Mouse (Mus musculus) limb, embryonic 15.5 days (tissue): ENCODE data around the gene Rps27rt. TPM values are rescaled to one million over a fixed set of nuclear protein-coding genes. Genes with fewer than 3 reads are reported as not detected.
A peak's percentile ranks its signal among the peaks of the same experiment; 100 is the strongest.
"Not testable (repeated sequence)": the region's sequence is repeated elsewhere in the genome, so short reads cannot be mapped to it uniquely, and the experiment has no call there.

Experiments
- ATAC-seq: fragments of 200-750 bp; cut with Nextera tagmentation; 2 replicates; pipeline ENCODE4 v1.8.0; 2017; ENCODE audit warnings: low read depth, moderate TSS enrichment; ENCODE audit not compliant: insufficient number of reproducible peaks, low FRiP score, low TSS enrichment
- H3K27ac ChIP-seq: fragments of 300-500 bp; sonication (generic); 2 replicates; pipeline ENCODE4 v1.5.1; 2015; ENCODE audit warnings: moderate library complexity, mild to moderate bottlenecking, inconsistent platforms
- H3K27me3 ChIP-seq: fragments of 300-500 bp; sonication (generic); 2 replicates; pipeline ENCODE4 v1.6.1; 2015; ENCODE audit warnings: inconsistent platforms
- H3K36me3 ChIP-seq: fragments of 300-500 bp; sonication (generic); 2 replicates; pipeline ENCODE4 v1.6.1; 2015; ENCODE audit warnings: inconsistent platforms
- H3K4me1 ChIP-seq: fragments of 300-500 bp; sonication (generic); 2 replicates; pipeline ENCODE4 v1.6.1; 2015; ENCODE audit warnings: inconsistent platforms
- H3K4me2 ChIP-seq: fragments of 300-500 bp; sonication (generic); 2 replicates; pipeline ENCODE4 v1.6.1; 2015; ENCODE audit warnings: mild to moderate bottlenecking, inconsistent platforms
- H3K4me3 ChIP-seq: fragments of 300-500 bp; sonication (generic); 2 replicates; pipeline ENCODE4 v1.5.1; 2015; ENCODE audit warnings: mild to moderate bottlenecking, inconsistent platforms
- H3K9ac ChIP-seq: fragments of 300-500 bp; sonication (generic); 2 replicates; pipeline ENCODE4 v1.6.1; 2015; ENCODE audit warnings: inconsistent platforms
- H3K9me3 ChIP-seq: fragments of 300-500 bp; sonication (generic); 2 replicates; pipeline ENCODE4 v1.6.1; 2016; ENCODE audit warnings: inconsistent platforms
- WGBS: fragments of 180-500 bp; shearing (Covaris S2); methylation state at CpG from one replicate; pipeline ENCODE4 v1.1.7; 2015; 5-methylcytosine and 5-hydroxymethylcytosine counted together
- polyA plus RNA-seq: library from polyadenylated mRNA; unstranded; fragments of >200 nt; fragmentation: Nextera tagmentation; extraction: Ambion mirVana; gene quantifications from 2 replicates; pipeline ENCODE4 v1.2.1, GENCODE M21; 2015

Rps27rt gene
- polyA plus RNA-seq, 1 experiment from 2014 or later = 461 TPM

GRCm38 (mm10) chr9:114978281-114979111 lies 4.0 kb downstream of the Rps27rt start, which contains the start of gene Osbpl10:
Osbpl10 (plus strand) TSS chr9:114978569.
- Histone ChIP-seq H3K9ac (peak within 1 kb of the TSS; percentile 76), H3K36me3 (no peaks in the 10 kb centered on the region), H3K27ac (peak within 1 kb of the TSS; percentile 84), H3K4me2 (peak within 1 kb of the TSS; percentile 91), H3K9me3 (no peaks in the 10 kb centered on the region), H3K4me1 (peaks cover 23% of the 10 kb centered on the region), H3K4me3 (peak within 1 kb of the TSS; percentile 80), H3K27me3 (no peaks in the 10 kb centered on the region)
- peak; percentile 80 for ATAC-seq
- under 1% methylated on average over 52 of the region's 86 CpGs for WGBS

DNA sequence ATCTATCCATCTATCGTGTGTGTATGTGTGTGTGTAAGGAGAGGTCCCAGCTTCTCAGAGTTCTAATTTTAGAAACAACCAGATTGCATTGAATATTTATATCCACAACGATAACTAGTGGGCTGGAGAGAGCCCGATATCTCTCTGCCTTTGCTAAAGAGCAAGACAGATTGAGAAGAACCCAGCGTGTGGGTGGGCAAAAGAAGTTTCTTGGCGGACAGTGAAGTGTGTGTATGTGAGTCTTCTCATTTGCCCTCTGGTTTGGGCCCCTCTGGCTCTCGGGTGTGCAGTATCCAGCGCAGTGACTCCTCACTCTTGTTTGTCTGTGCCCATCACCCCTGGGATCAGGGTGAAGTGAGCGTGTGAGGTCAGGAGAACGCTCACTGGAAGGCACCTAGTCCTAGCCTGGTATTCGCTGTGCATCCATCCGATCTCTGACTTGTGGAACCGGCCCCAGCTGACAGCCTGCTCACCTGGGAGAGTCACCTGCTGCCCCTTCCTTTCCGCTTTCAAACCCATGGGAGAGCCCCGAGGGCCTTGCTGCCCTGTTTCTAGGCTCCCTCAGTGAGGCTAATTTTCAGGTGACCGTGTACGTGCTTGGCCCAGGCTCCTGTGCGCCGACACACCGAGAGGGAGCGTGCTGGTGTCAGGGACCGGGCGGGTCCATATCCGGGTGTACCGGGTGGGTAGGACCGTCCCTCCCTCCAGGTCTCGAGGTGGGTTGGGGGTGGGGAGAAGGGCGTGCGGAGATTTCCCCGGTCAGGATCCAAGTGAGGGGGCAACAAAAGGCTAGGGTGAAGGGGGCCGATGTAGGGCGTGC lies 4.9 kb downstream of the Rps27rt start:
- no peaks in the 10 kb centered on the region for H3K27me3 ChIP-seq
- peak overlapping the region; percentile 84; the same call in 1 of the 2 replicates for H3K27ac ChIP-seq
- no peaks in the 10 kb centered on the region for H3K36me3 ChIP-seq
- peak; percentile 52 for ATAC-seq
- H3K9me3 ChIP-seq = no peaks in the 10 kb centered on the region
- peak overlapping the region; percentile 80 for H3K4me3 ChIP-seq
- peaks cover 21% of the 10 kb centered on the region for H3K4me1 ChIP-seq
- peak overlapping the region; percentile 76 for H3K9ac ChIP-seq
- H3K4me2 ChIP-seq = peak overlapping the region; percentile 91
- WGBS = 11% methylated on average over 31 of the region's 31 CpGs

- H3K4me3 ChIP-seq, H3K9ac ChIP-seq, H3K4me2 ChIP-seq, H3K4me1 ChIP-seq, H3K27ac ChIP-seq, ATAC-seq, H3K9me3 ChIP-seq, H3K36me3 ChIP-seq, H3K27me3 ChIP-seq: not testable (repeated sequence)
- WGBS = 77% methylated on average over 7 of the region's 7 CpGs
These were observed 16.3 kb downstream of the Rps27rt start for GRCm38 (mm10) chr9:114966286-114966685.

GRCm38 (mm10) chr9:114964093-114964492 lies 18.4 kb downstream of the Rps27rt start:
- WGBS = 57% methylated on average over 3 of the region's 3 CpGs

DNA sequence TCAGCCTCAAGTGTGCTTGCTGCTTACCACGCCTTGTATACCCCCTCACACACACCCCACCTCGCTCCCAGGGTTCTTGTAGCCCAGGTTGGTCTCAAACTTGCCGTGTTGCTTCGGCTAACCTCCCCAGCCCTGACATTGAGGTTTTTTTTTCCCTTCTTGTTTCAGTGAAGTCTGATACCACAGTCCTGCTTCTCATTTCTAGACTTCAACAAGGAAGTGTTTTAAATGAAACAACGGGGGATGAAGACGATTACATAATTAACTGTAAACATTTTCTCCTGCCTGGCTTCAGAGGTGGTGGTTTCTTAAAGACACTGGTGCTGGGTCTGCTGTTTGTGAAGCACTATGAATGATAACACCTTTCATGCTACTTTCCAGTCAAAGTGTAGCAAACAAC lies 21.7 kb downstream of the Rps27rt start:
- Histone ChIP-seq H3K9ac (no peak overlapping the region), H3K4me2 (no peak overlapping the region), H3K36me3 (no peaks in the 10 kb centered on the region), H3K4me1 (no peaks in the 10 kb centered on the region), H3K27ac (no peak overlapping the region), H3K27me3 (no peaks in the 10 kb centered on the region), H3K9me3 (no peaks in the 10 kb centered on the region), H3K4me3 (no peak overlapping the region)
- no peak for ATAC-seq
- 73% methylated on average over 6 of the region's 6 CpGs for WGBS

More at GRCm38 (mm10) chr9:114964093-114964492, 18.4 kb downstream of the Rps27rt start:
- H3K9me3 ChIP-seq = no peaks in the 10 kb centered on the region
- H3K27ac ChIP-seq = no peak overlapping the region
- H3K36me3 ChIP-seq = no peaks in the 10 kb centered on the region
- H3K4me2 ChIP-seq = no peak overlapping the region
- no peak for ATAC-seq
- H3K4me1 ChIP-seq = no peaks in the 10 kb centered on the region
- H3K4me3 ChIP-seq = no peak overlapping the region
- no peaks in the 10 kb centered on the region for H3K27me3 ChIP-seq
- H3K9ac ChIP-seq = no peak overlapping the region

GRCm38 (mm10) chr9:114960043-114960789 lies 22.3 kb downstream of the Rps27rt start:
- Histone ChIP-seq H3K4me1 (no peaks in the 10 kb centered on the region), H3K9ac (no peak overlapping the region), H3K36me3 (no peaks in the 10 kb centered on the region), H3K27me3 (no peaks in the 10 kb centered on the region), H3K9me3 (no peaks in the 10 kb centered on the region), H3K4me2 (no peak overlapping the region), H3K27ac (no peak overlapping the region), H3K4me3 (no peak overlapping the region)
- ATAC-seq = no peak
- 59% methylated on average over 4 of the region's 4 CpGs for WGBS

DNA sequence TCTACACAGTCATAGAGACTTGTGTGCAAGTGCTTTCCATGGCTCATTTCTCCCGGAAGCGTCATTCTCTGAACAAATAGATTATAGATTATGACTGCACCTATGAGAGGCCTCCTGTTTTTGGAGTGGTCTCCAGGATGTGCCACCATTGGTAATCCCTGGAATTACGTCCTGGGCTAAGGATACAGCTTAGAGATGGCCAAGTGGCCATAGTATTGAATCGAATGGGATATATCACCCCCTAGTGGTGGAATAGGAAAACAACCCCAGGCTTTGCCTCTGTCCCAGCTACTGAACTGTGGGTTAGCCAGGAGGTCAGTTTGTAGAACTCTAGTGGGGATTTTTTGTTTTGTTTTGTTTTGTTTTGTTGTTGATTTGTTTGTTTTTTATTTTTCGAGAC lies 25.6 kb downstream of the Rps27rt start:
- no peak for ATAC-seq
- Histone ChIP-seq H3K4me1 (no peaks in the 10 kb centered on the region), H3K36me3 (no peaks in the 10 kb centered on the region), H3K4me3 (no peak overlapping the region), H3K9me3 (no peaks in the 10 kb centered on the region), H3K27me3 (no peaks in the 10 kb centered on the region), H3K9ac (no peak overlapping the region), H3K4me2 (no peak overlapping the region), H3K27ac (no peak overlapping the region)
- 37% methylated on average over 5 of the region's 5 CpGs for WGBS

DNA sequence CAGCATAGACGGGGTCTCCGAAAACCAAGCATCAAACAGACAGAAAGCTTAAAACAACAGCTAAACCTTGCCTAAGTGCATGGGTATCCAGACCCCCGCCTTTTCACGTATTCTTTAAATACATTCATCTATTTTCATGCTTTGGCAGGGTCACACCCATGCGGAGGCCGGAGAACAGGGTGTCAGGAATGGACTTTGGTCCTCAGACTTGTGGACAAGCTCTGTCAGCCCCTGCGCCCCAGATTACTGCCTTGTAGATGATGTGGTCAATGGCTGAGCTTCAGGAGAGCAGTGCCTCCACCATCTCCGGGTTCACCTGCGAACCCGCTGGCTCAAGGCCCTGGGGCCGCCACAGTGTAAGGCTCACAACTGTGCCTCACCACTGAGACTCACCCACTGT lies 27.2 kb downstream of the Rps27rt start:
- no peak overlapping the region for H3K9ac ChIP-seq
- H3K4me3 ChIP-seq = no peak overlapping the region
- H3K27me3 ChIP-seq = no peaks in the 10 kb centered on the region
- H3K36me3 ChIP-seq = no peaks in the 10 kb centered on the region
- H3K4me1 ChIP-seq = no peaks in the 10 kb centered on the region
- no peak overlapping the region for H3K27ac ChIP-seq
- no peak for ATAC-seq
- WGBS = 90% methylated on average over 11 of the region's 11 CpGs
- no peaks in the 10 kb centered on the region for H3K9me3 ChIP-seq
- H3K4me2 ChIP-seq = no peak overlapping the region

GRCm38 (mm10) chr9:114952866-114953265 lies 29.7 kb downstream of the Rps27rt start:
- Histone ChIP-seq H3K27me3 (no peaks in the 10 kb centered on the region), H3K9ac (no peak overlapping the region), H3K27ac (no peak overlapping the region), H3K4me3 (no peak overlapping the region), H3K4me2 (no peak overlapping the region), H3K36me3 (no peaks in the 10 kb centered on the region), H3K4me1 (peaks cover 6% of the 10 kb centered on the region; the same call in 1 of the 2 replicates), H3K9me3 (no peaks in the 10 kb centered on the region)
- WGBS = 38% methylated on average over 1 of the region's 1 CpGs
- ATAC-seq = no peak

GRCm38 (mm10) chr9:114948395-114948794 lies 34.1 kb downstream of the Rps27rt start:
- Histone ChIP-seq H3K4me2 (no peak overlapping the region), H3K27ac (no peak overlapping the region), H3K9ac (no peak overlapping the region), H3K9me3 (no peaks in the 10 kb centered on the region), H3K4me3 (no peak overlapping the region), H3K4me1 (peaks cover 6% of the 10 kb centered on the region; the same call in 1 of the 2 replicates), H3K27me3 (no peaks in the 10 kb centered on the region), H3K36me3 (no peaks in the 10 kb centered on the region)
- ATAC-seq = peak; percentile 65; the same call in 1 of the 2 replicates
- 46% methylated on average over 5 of the region's 5 CpGs for WGBS

- no peak overlapping the region for H3K9ac ChIP-seq
- no peak overlapping the region for H3K27ac ChIP-seq
- H3K36me3 ChIP-seq = no peaks in the 10 kb centered on the region
- 87% methylated on average over 6 of the region's 6 CpGs for WGBS
- no peaks in the 10 kb centered on the region for H3K27me3 ChIP-seq
- no peak overlapping the region for H3K4me3 ChIP-seq
- no peak for ATAC-seq
- H3K4me2 ChIP-seq = no peak overlapping the region
- peaks cover 6% of the 10 kb centered on the region; the same call in 1 of the 2 replicates for H3K4me1 ChIP-seq
- no peaks in the 10 kb centered on the region for H3K9me3 ChIP-seq
These were observed 37.0 kb downstream of the Rps27rt start for GRCm38 (mm10) chr9:114945576-114945975.
